Mouse (Mus musculus): ENCODE data around the gene Tcp11l1. TPM values are rescaled to one million over a fixed set of nuclear protein-coding genes. Genes with fewer than 3 reads are reported as not detected.
A peak's percentile ranks its signal among the peaks of the same experiment; 100 is the strongest.

Tcp11l1 gene
- total RNA-seq, 2 experiments from 2014 or later = 7.9 to 18.3 TPM

DNA sequence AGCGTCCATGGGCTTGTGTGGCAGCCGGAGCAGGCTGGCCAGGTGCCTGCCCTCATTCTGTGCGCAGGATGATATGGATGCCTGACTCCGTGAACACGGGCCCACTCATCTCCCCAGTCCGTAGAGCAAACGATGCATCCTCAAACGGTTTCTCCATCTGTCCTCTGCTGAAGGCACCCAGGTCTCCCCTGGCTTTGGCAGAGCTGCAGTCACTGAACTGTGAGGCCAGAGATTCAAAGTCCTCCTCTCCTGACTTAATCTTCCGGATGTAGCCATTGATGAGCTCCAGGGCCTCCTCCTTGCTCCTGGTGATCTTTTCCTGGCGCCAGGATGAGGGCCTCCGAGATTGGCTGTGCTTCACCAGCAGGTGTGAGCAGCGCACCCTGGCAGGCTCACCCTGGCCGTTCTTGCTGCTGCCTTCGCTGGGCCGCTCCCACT is 2.3 kb upstream of the Tcp11l1 start:
- no peak for ATAC-seq (replicated peaks; ENCODE audit: poor library complexity, severe bottlenecking)

GRCm38 (mm10) chr2:104712486-104712809 is 479 bp upstream of the Tcp11l1 start:
- ATAC-seq (replicated peaks; ENCODE audit: poor library complexity, severe bottlenecking) = peak; percentile 26

GRCm38 (mm10) chr2:104710670-104711370 is 1.1 kb downstream of the Tcp11l1 start:
- peak; percentile 28; the same call in 1 of the 2 replicates for ATAC-seq (replicated peaks; ENCODE audit: poor library complexity, severe bottlenecking)

DNA sequence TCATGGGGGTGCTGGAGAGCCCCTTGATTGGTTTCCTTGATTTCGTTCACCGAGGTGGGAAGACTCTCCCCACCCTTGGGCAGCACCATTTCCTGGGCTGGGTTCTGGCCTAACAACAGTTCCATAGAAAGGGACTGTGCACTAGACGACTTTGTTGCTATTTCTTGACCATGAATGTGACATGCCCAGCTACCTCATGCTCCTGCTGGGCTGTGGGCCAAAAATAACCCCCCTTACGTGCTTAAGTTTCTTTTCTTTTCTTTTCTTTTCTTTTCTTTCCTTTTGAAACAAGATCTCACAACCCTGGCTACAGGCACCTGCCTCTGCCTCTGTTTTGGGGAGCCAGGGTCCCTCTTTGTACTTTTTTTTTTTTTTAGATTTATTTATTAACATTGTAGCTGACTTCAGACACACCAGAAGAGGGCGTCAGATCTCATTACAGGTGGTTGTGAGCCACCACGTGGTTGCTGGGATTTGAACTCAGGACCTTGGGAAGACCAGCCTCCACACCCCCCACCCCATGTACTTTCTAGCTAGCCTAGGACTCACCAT is 2.1 kb downstream of the Tcp11l1 start:
- no peak for ATAC-seq (replicated peaks; ENCODE audit: poor library complexity, severe bottlenecking)

- ATAC-seq (replicated peaks; ENCODE audit: poor library complexity, severe bottlenecking) = no peak
Observed at GRCm38 (mm10) chr2:104704355-104704754, 7.6 kb downstream of the Tcp11l1 start.

- no peak for ATAC-seq (replicated peaks; ENCODE audit: poor library complexity, severe bottlenecking)
Observed at GRCm38 (mm10) chr2:104703158-104703557, 8.8 kb downstream of the Tcp11l1 start.

GRCm38 (mm10) chr2:104699659-104700058 is 12.3 kb downstream of the Tcp11l1 start:
- ATAC-seq (replicated peaks; ENCODE audit: poor library complexity, severe bottlenecking) = no peak

- no peak for ATAC-seq (replicated peaks; ENCODE audit: poor library complexity, severe bottlenecking)
Observed at GRCm38 (mm10) chr2:104692551-104692950, 19.4 kb downstream of the Tcp11l1 start.

GRCm38 (mm10) chr2:104690720-104691119 is 21.2 kb downstream of the Tcp11l1 start:
- peak; percentile 60 for ATAC-seq (replicated peaks; ENCODE audit: poor library complexity, severe bottlenecking)

DNA sequence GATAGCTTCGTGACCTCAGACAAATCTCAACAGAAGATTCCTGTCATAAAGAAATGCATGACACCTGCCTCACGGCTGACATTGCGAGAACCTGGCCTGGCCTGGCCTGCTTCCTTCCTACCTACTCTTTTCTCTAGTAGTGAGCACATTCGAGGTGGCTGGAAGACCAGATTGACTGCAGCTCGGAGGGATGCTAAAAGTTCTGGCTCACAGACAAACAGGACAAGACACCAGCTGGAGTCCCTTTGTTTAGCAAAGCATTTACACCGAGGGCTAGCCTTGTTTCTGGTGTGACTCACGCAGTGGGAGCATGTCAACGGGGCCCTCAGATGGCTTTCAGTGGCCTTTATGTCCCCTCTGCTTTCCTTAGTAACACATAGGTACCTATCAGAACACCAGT is 23.2 kb downstream of the Tcp11l1 start:
- ATAC-seq (replicated peaks; ENCODE audit: poor library complexity, severe bottlenecking) = no peak

DNA sequence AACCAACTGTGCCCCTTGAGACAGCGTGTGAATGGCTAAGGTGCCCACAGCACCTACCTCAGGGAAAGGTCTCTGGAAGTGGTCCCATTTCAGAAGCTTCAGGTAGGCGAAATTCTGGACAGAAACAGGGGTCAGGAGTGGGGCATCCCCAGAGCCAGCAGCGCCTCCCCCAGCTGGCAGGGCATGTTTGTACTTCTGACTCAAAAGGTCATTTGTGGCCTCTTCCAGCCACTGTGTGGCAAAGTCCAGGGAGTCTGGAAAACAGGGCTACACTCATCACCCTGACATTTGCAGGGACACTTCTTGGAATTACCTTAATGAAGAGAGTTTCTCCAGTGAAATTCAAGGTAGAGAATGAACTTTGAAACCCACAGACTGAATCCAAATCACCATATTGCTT is 23.6 kb downstream of the Tcp11l1 start:
- no peak for ATAC-seq (replicated peaks; ENCODE audit: poor library complexity, severe bottlenecking)

DNA sequence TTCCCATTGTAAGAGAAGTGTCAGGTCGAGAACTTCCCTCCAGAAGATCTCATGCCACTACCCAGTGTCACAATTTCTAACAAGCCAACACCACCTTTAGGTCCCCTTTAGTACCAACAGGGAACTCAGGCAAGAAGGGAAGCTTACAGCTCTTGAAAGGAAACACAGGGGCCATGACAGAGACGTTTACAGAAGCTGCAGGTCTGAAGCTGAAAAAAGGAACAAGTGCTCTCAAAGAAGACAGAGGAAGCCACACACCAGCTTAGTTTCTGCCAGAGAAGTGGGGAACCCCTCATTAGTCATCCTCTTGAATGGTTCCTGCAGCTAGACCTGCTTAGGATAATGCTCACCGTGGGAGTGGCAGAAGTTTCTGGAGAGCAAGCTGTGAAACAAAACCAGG is 24.7 kb downstream of the Tcp11l1 start:
- peak; percentile 87 for ATAC-seq (replicated peaks; ENCODE audit: poor library complexity, severe bottlenecking)

GRCm38 (mm10) chr2:104685418-104685817 is 26.6 kb downstream of the Tcp11l1 start:
- peak; percentile 58 for ATAC-seq (replicated peaks; ENCODE audit: poor library complexity, severe bottlenecking)

DNA sequence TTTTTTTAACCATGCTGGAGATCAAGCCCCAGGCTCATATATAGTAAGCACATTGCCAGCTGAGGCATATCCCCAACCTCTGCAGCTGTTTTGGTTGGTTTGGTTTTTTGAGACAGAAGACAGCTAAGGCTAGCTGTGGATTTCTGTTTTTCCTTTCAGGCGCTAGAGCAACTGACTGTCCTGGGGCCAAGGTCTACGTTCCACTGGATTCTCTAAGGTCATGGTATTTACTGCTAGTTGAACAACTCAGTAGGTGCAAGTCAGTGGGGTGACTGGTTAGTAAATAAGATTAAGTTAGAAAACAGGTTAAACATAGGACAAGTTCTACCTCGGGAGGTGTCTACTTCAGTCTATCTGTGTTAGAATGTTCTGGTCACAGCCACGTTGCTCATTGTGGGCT is 27.2 kb downstream of the Tcp11l1 start:
- ATAC-seq (replicated peaks; ENCODE audit: poor library complexity, severe bottlenecking) = no peak

DNA sequence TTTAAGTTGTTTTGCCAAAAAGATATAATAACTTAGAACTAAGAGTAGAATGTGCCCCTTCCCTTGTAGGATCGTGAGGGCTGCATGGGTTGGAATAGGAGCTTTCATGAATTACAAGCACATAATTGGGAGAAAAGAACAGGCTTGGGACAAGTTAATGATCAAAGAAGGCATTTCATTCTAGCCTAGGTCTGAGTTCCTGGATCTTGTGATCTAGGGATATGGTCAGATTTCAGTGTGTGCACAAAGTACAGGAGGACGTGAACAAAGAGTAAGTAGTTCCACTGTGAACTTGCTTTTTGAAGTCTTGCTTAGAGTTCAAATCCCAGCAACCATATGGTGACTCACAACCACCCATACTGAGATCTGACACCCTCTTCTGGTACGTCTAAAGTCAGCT is 34.6 kb downstream of the Tcp11l1 start:
- no peak for ATAC-seq (replicated peaks; ENCODE audit: poor library complexity, severe bottlenecking)

DNA sequence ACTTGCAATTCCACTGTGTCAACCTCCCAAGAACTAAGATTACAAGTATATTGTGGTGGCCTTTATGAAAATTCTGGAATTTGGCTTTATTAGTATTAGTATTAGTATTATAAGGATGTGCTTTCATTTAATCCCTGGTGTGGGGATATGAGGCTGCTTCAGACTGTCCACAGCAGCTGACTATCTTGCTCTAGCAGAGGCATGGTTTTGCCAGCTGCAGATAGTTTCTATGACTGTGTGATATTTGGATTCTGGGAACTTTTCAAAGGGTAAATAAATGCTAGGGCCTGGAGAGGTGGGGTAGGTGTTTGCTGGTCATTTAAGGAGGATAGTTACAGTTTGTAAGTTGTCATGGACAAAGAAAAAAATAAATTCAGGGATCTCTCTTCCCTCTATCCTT is 40.2 kb downstream of the Tcp11l1 start:
- ATAC-seq (replicated peaks; ENCODE audit: poor library complexity, severe bottlenecking) = no peak

DNA sequence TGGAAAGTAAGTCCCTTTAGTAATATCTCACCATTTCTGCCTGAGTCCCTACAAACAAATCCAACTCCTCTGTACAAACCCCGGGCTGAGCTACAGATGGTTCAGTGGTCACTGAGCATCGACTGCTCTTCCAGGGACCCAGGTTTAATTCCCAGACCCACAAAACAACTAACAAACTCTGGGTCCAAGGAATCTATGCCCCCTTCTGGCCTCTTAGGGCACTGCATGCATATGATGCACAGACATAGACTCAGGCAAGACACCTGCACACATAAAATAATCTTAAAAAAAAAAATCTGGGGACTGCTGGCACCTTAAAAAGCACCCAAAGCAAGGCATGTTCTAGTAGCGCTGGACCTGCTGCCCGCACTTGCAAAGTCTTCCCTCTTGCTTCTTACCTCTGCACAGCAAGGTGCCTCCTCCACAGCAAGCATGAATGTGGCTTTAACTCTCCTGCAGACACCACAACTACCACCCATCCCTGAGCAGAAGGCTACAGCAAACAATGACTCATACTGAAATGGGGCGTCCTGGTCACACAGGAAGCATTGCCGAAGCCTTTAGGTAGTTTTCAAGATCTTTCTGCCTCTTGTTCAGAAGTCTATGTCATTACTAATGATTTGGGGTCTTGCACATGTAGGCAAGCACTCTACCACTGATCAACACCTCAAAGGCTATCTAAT is 42.7 kb downstream of the Tcp11l1 start:
- peak; percentile 46 for ATAC-seq (replicated peaks; ENCODE audit: poor library complexity, severe bottlenecking)

DNA sequence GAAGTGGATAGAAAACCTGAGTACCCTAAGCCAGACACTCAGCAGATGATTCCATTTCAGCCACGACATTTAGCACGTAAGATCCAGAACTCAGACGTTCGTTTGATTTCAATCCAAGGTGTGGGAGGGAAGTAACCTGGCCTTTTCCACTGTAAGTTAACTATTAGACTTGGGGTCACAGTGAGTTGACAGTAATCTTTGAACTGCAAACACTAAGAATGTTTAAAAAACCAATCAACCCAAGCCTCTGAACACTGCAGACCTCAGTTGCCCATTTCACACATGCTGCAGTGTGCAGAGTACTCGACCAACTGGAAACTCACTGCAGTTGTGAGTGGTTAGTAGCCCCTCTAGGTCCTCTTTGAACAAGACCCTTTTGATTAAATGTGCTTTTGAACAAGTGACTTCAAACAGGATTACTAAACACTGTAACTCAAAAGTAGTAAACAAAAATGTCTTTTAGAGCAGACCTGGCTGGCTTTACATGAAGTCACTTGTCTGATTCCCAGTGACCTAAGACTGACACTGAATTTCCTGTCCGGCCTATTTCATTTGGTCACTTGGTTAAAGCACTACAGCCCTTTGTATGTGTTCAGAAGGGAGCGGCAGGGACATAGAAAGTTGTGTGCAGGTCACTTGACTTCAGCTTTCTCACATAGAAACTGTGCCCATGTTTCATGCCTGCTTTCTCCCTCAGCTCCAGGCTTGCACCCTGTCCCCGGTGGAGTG is 48.4 kb downstream of the Tcp11l1 start:
- no peak for ATAC-seq (replicated peaks; ENCODE audit: poor library complexity, severe bottlenecking)

DNA sequence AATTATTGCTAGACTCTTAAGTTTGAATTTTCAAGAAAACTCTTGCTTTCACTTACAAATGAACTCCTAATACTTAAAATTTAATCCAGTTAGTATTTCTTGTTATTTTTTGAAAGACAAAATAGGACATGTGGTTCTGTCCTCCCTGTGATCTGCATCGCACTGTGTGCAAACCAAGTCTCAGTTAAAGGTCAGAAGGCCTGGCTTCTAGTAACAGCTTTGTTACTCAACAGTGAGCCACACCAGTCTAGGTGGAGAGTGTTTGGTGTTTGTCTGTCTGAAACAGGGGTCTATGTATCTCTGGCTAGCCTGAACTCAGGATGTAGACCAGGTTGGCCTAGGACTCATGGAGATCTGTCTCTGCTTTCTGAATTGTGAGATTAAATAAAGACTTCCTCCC is 53.3 kb downstream of the Tcp11l1 start:
- no peak for ATAC-seq (replicated peaks; ENCODE audit: poor library complexity, severe bottlenecking)

GRCm38 (mm10) chr2:104615985-104616711 is 95.8 kb downstream of the Tcp11l1 start:
- no peak for ATAC-seq (replicated peaks; ENCODE audit: poor library complexity, severe bottlenecking)

All from granulocyte monocyte progenitor cell, adult 5-6 weeks (primary cell).